Mouse (Mus musculus) cerebellum, adult (tissue): ENCODE measurements around the gene Jam2.

ENCODE experiments used
- ATAC-seq: cut with Nextera tagmentation; 2 replicates; pipeline ENCODE4 v1.9.2; 2017; ENCODE audit warnings: mild to moderate bottlenecking, moderate library complexity, mixed read lengths; ENCODE audit not compliant: insufficient number of reproducible peaks, low FRiP score, low TSS enrichment

Jam2 gene

DNA sequence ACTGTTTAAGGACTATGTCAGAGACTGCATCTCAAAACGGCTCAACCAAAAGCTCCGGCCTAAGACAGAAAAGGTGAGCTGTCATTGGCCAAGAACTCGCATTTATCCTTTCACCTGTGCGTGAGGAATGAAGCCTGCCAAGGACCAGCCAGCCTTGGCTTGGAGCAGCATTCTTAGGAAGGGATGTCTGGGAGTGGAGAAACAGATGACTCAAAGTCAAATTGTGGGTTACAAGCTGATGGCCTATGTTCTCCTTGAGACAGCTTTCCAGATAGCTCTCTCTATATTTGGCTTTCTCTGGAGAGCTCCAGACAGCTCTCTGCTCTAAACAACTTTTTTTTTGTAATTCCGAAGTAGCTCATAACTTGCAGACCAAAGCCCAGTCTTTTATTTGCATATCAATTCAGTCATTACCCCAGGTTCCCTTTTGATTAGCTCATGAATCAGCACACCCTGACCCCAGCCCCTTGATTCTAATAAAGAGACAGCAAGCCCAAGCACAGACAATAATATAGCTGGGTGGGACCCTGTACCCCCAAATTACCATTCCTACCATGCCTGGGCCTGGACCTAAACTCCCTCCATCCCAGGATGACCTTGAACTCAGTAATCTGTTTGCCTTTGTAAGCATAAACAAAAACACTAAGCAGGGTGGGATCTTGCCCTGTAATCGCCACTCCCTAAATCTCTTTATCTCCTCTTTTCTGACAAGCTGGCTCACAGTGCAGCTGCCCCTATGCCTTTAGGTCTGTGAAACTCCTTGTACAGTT is 5.1 kb downstream of the Jam2 start:
- ATAC-seq, result no peak

DNA sequence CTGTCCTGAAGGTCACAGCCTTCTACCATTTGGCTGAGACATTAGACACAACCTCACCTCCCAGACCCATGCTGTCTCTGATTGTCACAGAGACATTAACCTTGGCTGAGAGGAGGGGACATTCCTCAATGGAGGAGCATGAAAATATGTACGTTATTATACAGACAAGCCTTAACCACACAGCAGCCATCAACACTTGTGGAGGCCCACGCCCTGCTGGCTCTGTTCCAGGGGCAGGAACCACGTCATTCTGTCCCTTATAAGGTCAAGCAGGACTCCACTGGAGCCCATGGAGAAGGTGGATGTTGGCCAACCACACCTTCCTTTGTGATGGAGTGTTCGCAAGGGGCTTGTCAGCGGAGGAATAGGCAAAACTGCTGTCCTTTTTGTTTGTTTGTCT is 5.8 kb downstream of the Jam2 start:
- no peak for ATAC-seq

DNA sequence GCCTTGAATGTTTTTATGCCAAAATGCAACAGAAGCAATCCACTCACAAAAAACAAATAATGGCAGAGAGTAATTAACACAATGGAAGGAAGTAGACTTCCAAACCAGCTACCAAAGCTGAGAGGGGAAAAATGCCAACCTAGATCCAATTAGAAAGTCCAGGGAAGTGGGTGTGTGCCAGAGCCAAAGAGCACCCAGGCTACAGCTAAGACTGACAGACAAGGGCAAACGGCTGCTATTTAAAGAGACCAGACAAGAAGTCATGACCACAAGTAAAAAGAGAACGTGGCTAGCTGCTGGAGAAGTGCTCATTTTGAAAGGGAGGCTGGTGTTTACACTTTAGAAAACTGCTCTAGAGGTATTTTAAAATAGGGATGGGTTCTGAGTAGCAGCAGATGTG is 9.4 kb downstream of the Jam2 start:
- no peak for ATAC-seq

DNA sequence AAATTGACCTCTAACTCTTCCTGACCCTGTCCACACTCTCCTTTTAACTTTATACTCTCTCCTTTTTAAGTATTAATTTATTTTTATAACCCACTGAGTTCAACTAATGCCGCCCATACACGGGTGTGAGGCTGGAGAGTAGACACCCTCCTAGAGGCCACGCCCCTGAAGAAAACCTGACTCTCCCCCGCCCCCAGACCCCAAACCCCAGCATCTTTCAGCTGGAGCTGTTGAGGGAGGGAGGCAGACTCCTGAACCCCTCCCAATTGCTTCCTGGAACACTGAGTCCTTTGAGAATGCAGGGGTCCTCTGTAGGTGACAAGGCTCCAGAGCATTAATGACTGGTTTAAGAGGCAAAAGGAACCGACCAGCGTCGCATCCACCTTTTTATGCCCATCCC is 11.0 kb downstream of the Jam2 start:
- ATAC-seq, result no peak

DNA sequence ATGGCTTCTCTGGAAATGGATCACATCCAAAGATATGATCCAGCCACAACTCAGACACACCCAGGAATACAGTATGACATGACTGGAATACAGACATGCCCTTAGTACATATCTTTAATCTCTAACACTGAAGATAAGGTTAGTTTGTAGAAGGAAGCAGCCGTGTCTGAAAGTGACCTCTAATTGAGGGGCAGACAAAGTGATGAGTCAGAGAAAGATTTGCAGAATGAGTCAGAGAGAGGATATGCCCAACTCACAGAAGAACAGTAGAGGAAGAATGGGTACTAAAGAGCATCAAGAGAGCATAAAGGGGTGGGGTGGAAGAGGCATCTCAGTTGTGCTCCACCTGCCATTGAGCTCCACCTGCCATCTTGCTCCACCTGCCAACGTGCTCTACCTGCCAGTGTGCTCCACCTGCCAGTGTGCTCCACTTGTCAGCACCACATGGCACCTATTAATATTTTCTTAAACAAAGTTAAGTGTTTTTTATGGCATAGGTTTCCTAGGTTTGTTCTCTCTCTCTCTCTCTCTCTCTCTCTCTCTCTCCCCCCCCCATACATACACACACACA is 16.8 kb downstream of the Jam2 start:
- ATAC-seq, result no peak

DNA sequence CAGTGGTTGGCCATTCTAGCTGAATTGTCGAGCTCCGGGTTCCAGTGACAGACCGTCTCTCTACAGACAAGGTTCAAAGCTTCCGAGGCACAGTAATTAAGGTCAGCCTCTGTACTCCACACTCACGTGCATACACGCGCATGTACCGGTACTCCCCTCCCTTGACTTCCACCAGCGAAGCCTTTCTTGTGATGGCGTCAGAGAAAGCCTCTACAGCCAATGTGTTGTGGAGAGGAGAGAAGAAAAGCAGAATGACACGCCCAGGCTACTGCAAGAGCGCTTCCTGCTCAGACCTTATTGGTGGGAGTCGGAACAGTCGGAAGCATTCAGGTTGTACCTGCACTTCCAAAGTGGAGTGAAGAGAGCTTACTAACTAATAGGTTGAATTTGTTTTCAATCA is 19.5 kb downstream of the Jam2 start:
- no peak for ATAC-seq

DNA sequence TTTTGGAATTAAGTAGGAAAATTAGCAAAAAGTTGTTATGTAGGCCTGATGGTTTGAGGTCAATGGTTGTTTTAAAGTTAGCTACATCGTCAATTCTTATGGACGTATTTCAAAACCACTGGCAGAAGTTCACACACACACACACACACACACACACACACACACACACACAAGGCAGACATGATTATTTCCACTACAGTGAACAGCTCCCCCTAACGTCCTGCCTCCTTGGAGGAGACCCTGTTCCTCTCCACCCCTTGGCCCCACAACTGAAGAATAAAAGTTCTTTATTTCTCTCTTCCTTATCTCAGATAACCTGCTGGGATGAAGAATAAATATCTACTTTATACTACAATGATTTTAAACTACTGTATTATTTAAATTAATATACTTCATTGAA is 21.4 kb downstream of the Jam2 start:
- ATAC-seq, result no peak

DNA sequence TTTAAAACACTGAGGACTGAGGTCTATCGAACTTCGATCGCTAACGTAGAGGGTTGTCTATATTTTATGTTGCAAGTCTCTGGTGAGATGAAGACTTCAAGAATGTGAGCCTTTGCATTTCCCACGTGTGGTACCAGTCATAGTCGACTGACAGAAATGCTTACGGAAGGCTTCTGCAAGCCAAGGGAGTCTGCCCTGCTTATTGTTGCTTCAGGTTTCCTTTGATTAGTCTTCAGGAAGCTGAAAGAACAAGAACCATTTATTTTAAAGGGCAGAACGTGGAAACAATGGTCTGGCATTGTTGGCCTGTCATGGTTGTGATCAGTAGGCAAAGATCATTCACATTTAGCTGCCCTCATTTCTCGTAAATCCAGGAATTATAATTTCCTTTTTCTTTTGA is 22.8 kb downstream of the Jam2 start:
- no peak for ATAC-seq

DNA sequence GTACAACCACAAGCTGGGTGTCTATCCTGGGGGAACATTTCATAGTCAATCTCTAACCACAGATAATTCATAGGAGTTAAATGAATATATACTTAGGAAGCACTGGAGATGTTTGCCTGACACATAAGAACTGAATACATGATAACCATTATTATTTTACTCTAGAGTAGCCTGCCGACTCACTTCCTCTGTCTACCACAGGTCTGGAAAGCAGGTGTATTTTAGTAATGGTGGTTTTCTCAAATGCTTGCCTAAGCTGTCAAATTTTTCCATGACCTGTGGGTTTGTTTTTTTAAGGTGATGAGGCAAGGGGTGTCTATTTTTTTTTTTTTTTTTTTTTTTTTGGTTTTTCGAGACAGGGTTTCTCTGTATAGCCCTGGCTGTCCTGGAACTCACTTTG is 26.1 kb downstream of the Jam2 start:
- ATAC-seq, result no peak

DNA sequence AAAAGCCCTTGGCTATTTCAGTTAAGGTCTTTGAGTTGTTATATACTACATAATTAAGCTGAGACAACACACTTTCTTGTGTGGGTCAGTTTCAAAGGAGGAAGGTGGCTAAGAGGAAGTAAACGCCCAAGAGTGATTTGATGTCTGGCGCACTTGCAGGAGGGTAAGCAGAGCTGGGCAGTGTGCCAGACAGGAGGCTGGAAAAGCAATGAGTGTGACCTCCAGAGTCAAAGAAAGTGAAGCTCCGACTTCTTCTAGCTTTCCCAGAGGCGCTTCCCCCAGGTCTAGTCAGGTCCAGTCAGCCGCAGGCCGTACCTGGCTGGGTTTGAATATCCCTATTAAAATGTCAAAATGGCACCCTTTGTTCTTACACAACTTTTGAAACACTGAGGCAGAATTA is 28.3 kb downstream of the Jam2 start:
- no peak for ATAC-seq

DNA sequence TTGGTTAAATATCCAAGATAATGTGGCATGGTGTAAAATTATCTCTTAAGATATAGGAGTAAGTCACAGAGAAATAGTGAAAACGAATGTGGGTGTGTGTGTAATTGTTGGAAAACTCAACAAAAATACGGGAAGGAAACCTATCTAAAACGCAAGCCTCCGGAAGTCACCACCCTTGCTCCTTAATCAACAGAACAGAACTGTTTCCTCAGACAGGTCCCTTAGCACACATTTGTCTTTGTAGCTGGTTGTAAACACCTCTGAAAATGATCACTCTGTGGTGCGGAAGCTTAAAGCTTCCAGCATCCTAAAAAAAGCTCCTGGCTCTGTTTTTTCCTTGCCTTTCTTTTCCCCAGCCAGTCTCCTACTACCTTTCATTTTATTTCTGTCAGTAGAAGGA is 30.9 kb downstream of the Jam2 start:
- no peak for ATAC-seq

DNA sequence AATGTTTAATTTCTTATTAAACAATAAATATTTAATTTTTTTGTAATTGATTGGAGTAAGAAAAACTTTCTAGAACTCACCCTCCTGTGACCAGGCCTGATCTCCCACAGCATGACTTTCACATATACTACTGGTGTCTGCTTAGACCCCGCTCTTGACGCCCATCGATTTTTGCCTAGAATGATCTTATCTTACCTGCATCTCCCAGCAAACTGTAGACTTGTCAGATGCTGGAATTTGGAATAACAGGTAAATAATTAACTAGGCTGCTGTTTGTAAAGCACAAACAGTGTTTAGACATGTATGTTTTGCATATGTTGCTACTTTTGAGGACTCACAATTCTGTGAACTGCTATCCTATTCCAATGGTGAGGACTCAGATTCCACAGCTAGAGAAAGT is 32.3 kb downstream of the Jam2 start:
- no peak for ATAC-seq

DNA sequence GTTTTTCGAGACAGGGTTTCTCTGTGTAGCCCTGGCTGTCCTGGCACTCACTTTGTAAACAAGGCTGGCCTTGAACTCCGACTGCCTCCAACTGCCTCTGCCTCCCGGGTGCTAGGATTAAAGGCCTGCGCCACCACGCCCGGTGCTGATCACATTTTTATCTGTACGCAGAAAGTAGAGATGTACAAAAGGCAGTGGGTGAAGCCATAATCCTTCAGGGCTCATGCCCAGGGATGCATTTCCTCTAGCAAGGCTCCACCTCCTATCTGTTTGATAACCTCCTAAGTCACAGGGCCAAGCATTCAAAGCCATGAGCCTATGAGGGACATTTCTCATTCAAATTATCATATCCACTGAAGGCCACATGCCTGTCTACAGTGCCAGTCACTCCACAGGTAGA is 34.0 kb downstream of the Jam2 start:
- no peak for ATAC-seq

DNA sequence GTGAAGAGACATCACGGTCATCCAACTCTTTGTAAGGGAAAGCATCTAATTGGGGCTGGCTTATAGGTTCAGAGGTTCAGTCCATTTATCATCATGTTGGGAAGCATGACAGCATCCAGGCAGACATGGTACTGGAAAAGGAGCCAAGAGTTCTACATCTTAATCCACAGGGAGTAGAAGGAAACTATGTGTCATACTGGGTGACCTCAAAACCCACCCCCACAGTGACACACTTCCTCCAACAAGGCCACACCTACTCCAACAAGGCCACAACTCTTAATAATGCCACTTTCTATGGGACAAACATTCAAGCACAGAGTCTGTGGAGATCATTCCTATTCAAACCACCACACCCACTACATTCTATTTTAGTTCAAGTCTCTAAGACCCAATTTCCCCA is 36.3 kb downstream of the Jam2 start:
- ATAC-seq, result no peak

DNA sequence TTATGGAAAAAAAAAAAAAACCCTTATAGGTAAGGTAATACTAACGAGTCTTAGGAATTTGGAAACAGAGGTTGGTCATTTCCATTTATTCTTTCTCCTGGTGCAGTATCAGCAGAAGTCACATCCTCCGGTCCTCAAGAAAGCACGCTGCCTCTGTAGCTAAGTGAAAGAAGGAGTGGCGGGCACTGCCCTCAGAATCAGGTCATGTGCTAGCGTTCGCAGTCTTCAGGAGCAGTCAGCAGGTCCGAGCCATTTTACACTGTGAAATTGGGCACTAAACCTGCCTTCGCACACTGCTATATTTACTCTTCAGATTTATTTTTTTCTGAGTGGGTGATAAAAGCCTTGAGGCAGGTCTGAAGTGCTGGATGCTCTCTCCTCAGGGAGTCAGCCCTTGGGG is 39.9 kb downstream of the Jam2 start:
- no peak for ATAC-seq

DNA sequence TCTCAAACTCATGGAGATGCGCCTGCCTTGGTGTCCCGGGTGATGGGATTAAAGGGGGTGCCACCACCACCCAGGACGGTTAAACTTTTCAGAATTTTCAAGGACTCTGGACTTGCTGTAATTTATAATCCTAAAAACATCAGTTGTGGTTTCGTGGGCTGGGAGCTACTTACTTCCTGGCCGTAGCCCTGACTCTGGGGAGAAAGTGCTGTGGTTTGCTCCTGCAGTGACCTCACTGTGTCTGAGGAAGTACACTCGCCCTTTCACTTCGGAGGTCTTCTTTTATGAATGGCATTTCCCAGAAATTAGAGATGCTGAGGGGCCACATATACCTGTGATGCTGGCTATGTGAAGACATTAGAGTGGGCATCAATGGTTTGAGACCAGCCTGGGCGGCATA is 40.6 kb downstream of the Jam2 start:
- ATAC-seq, result no peak

DNA sequence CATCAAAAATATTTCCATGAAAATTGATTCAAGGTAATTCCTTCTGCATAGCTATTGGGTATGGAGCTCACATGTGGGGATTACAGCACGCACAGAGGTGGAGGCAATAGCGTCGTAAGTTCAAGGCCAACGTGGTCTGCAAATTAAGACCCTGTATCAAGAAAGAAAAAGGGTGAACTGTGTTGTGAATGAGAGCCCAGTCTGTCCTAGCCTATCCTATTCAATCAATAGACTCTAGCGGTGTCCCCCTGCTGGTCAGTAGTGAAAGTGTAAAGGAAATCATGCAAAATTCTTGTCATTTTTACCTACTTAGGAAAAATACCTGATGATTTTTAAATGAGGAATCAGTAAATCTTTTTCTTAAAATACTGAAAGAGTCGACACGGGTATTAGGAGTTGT is 43.5 kb downstream of the Jam2 start:
- no peak for ATAC-seq

DNA sequence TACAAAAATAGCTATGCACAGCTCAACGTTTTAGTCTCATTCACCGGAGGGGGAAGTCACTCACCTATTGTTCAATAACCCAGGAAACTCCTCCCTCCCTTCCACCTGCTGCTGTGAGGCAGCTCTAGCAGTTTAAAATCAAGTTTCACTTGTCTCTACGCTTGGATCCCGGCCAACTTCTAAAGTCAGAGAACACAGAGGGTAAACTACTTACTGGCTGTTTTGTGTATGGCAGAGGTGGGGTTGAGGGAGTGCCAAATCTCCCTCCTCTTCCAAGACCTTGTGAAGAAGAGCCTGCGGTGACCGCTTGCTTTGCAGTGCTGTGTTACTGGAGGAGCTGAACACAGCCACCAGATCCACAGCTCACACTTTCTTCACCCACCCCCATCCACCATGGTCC is 51.1 kb downstream of the Jam2 start:
- ATAC-seq, result no peak

DNA sequence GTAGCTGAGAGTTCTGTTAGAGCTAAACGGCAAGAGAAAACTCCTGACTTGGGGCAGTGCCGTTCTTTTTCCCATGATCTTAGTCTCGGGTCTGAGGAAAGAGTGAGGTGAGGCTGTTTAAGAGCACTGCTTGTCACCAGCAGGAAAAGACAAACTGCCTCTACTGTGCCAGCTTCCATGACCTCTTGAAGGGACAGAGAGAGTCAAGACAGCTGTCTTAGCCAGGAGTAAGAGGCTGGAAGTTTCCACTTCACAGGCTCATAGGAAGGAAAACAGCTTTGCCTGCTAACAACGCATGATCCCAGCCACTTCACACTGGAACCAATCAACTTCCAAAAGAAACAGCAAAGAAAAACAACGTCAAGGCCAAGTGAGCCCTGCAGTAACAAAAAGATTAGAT is 57.8 kb downstream of the Jam2 start:
- no peak for ATAC-seq

DNA sequence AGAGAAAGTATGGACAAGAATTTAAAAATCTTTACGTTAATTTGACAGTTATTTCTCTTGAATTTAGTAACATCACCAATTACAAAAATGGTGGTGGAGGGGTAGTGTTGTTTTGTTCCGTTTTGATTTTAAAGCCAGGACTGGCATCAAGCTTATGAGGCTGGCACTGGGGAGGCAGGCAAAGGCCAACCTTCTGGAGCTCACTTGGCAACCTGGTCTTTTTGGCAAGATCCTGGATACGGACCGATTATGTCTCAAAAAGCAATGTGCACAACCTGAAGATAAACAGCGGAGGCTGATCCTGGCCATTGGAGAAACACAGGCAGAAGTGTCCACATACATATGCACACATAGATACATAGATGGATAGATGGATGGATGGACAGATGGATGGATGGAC is 58.8 kb downstream of the Jam2 start:
- peak; percentile 26 for ATAC-seq

DNA sequence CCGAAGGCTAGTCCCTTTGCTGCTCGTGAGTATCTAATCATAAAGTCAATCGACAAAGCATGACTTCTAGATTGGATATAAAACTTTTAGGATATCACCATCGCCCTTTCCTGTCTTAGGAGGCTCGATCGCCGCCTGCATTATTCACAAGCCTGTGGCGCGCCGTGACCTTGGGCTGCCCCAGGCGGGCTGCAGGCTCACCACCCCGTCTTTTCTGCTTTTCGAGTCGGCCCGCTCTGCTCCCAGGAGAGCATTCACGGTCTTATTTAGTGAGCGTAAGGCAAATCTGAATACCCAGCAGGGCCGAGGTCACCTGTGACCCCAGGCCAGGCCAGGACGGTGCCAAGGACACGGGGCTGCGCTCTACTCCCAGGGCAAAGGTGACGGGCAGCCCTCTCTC is 60.4 kb downstream of the Jam2 start:
- no peak for ATAC-seq

DNA sequence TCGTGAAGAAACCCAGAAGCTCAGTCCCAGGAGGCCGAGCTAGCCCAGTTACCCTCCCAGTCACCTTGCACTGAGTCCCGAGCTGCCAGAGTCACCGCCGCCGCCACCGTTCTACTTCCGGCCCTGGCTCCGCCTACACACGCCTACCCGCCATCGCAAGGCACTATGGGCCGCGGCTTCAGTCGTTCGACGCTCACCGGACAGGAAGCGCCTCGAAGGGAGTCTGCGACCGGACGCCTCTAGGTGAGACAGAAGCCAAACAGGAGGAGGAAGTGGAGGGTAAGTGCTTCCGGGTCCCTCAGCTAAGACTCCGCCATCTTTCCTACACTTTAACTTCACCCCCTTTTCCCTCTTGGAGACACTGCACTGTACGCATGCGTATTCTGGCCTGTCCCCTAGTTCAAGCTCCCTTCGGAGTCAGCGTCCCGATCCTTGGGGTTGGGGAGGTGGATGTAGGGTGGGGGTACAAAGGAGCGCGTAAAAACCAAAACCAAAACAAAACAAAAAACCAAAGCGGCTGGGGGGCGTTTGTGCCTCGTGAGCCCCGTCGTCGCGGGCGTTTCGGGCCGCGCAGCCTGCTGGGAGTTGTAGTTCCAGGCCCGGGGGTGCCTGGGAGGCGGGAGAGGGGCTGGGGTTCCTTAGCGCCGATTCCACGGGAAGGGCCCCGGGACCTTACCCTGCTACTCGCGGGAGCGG is 61.0 kb downstream of the Jam2 start, which contains the start of gene Gabpa:
Gabpa (plus strand) TSS at position 181 of the 696 bp plus-strand sequence.
- ATAC-seq, result peak; percentile 91
